Mouse (Mus musculus) midbrain, embryonic 11.5 days (tissue): Measurements from ENCODE around the gene Tvp23a. TPM values are rescaled to one million over a fixed set of nuclear protein-coding genes. Genes with fewer than 3 reads are reported as not detected.
A peak's percentile ranks its signal among the peaks of the same experiment; 100 is the strongest.

Source experiments
- ATAC-seq: fragments of 200-750 bp; cut with Nextera tagmentation; 2 replicates; pipeline ENCODE4 v1.8.0; 2017; ENCODE audit warnings: moderate TSS enrichment, moderate library complexity; ENCODE audit not compliant: low FRiP score
- DNase-seq: peaks from one replicate; pipeline ENCODE4 v3.0.0; 2015; ENCODE audit warnings: low spot score; ENCODE audit errors: missing footprints
- H3K27ac ChIP-seq: fragments of 300-500 bp; sonication (generic); 2 replicates; pipeline ENCODE4 v1.5.1; 2014; ENCODE audit warnings: low read depth, low read length
- H3K27me3 ChIP-seq: fragments of 300-500 bp; sonication (generic); 2 replicates; pipeline ENCODE4 v1.6.1; 2014; ENCODE audit warnings: mild to moderate bottlenecking, low read length, moderate library complexity, mixed read lengths; ENCODE audit not compliant: control insufficient read depth, insufficient read depth
- H3K36me3 ChIP-seq: fragments of 300-500 bp; sonication (generic); 2 replicates; pipeline ENCODE4 v1.6.1; 2014; ENCODE audit warnings: mild to moderate bottlenecking, low read length, moderate library complexity, mixed read lengths; ENCODE audit not compliant: control insufficient read depth, insufficient read depth
- H3K4me1 ChIP-seq: fragments of 300-500 bp; sonication (generic); 2 replicates; pipeline ENCODE4 v1.6.1; 2014; ENCODE audit warnings: low read length; ENCODE audit not compliant: control insufficient read depth, insufficient read depth
- H3K4me2 ChIP-seq: fragments of 300-500 bp; sonication (generic); 2 replicates; pipeline ENCODE4 v1.6.1; 2014; ENCODE audit warnings: mild to moderate bottlenecking, moderate library complexity
- H3K4me3 ChIP-seq: fragments of 300-500 bp; sonication (generic); 2 replicates; pipeline ENCODE4 v1.5.1; 2014; ENCODE audit warnings: low read depth, low read length
- H3K9ac ChIP-seq: fragments of 300-500 bp; sonication (generic); 2 replicates; pipeline ENCODE4 v1.6.1; 2014; ENCODE audit warnings: low read length
- H3K9me3 ChIP-seq: fragments of 300-500 bp; sonication (generic); 2 replicates; pipeline ENCODE4 v1.6.1; 2016; ENCODE audit warnings: low read length; ENCODE audit not compliant: control insufficient read depth
- WGBS: fragments of 180-500 bp; shearing (Covaris S2); extraction: QIAGEN DNeasy Blood & Tissue Kit; methylation state at CpG from one replicate; pipeline ENCODE4 v1.1.7; 2014; 5-methylcytosine and 5-hydroxymethylcytosine counted together
- polyA plus RNA-seq: library from polyadenylated mRNA; unstranded; fragments of >200 nt; fragmentation: Nextera tagmentation; extraction: Ambion mirVana; gene quantifications from 2 replicates; pipeline ENCODE4 v1.2.1, GENCODE M21; 2014

The Tvp23a gene
- 24.5 and 25.0 TPM in 2 replicates for polyA plus RNA-seq

DNA sequence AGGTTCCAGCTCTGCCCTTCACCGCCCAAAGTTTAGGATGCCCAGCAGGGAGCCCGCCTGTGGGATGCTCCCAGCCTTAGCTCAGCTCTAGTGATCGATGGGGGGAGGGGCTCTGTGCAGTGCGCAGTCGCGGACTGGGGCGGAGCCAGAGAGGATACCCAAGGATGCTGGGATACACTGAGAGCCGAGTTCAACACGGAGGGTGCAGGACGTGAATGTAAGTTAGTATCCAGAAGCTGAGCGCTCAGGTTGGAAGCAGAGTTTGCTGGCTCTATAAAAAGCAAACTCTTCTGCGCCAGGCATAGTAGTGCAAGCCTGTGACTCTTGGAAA is at the start of gene Tvp23a:
Gene Tvp23a, minus strand, starts transcription at position 99 of the 331 bp plus-strand sequence.
- Histone ChIP-seq H3K9ac (peak within 1 kb of the TSS; percentile 82), H3K4me1 (peaks cover 18% of the 10 kb centered on the region), H3K27me3 (no peaks in the 10 kb centered on the region), H3K4me2 (peak within 1 kb of the TSS; percentile 78), H3K36me3 (no peaks in the 10 kb centered on the region), H3K27ac (peak within 1 kb of the TSS; percentile 72), H3K4me3 (peak within 1 kb of the TSS; percentile 49), H3K9me3 (no peaks in the 10 kb centered on the region)
- ATAC-seq (peak; percentile 99), DNase-seq (peak; percentile 98)
- WGBS = under 1% methylated on average over 12 of the region's 12 CpGs

DNA sequence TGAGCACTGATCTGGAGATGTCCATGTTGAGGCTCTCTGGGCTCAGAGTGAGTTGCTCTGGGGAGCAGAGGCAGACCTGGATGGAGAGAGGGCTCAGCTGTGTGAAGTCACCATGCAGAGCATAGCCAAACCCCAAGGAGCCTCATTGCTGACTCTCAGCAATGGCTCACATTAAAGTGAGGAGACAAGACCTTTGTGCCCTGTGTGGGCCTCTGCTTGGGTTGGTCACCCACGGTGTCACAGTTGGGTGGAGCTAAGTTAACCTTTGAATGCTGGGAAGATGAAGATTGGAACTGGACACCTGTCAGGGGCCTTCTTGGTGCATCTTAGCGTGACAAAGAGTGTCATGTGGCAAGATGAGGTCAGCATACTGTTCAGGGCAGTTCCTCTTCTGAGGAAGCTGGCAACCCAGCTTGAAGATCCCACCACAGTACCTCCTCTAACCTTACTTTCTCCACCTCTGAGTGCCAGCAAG is 48.7 kb upstream of the Tvp23a start:
- H3K27ac ChIP-seq = no peak overlapping the region
- H3K4me3 ChIP-seq = no peak overlapping the region
- DNase-seq = no peak
- H3K9ac ChIP-seq = no peak overlapping the region
- WGBS = 68% methylated on average over 2 of the region's 2 CpGs
- H3K9me3 ChIP-seq = no peaks in the 10 kb centered on the region
- H3K36me3 ChIP-seq = no peaks in the 10 kb centered on the region
- H3K4me2 ChIP-seq = no peak overlapping the region
- ATAC-seq = no peak
- H3K4me1 ChIP-seq = no peaks in the 10 kb centered on the region
- H3K27me3 ChIP-seq = no peaks in the 10 kb centered on the region

DNA sequence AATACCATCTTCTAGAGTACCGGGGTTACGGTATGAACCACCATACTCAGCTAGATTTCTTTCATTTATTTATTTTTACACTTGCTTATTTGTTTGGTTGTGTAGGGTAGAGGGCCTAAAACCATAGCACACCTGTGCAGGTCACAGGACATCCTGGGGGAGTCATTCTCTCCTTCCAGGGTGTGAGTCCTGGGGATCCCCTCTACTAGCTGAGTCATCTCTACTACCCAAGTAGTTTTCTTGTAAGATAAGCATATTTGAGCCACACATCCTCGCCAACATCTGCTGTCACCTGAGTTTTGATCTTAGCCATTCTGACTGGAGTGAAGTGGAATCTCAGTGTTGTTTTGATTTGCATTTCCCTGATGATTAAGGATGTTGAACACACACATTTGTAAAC is 45.4 kb upstream of the Tvp23a start:
- Histone ChIP-seq H3K4me3 (no peak overlapping the region), H3K4me1 (0 out of 2 replicates have a peak, but pooled peaks cover 3% of the 10 kb centered on the region), H3K9me3 (no peaks in the 10 kb centered on the region), H3K36me3 (no peaks in the 10 kb centered on the region), H3K27ac (no peak overlapping the region), H3K27me3 (no peaks in the 10 kb centered on the region), H3K4me2 (no peak overlapping the region), H3K9ac (no peak overlapping the region)
- ATAC-seq (no peak), DNase-seq (no peak)
- WGBS = 80% methylated on average over 3 of the region's 3 CpGs

DNA sequence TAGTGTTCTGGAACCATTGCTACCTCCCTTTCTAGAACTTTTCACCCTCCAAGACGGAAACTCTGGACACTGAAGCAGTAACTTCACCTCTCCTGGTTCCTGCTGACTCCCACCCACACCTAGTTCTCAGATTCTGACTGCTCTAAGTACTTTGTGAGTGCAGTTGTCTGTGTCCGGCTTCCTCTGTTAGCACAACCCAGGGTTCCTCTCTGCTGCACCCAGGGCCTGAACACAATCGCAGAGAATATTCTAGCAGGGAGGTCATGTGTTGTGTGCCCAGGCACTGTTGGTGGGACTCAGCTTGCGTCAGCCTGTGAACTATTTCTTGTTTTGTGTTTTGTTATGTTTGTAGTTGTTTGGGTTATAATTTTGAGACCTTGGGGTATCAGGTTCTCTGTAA is 44.6 kb upstream of the Tvp23a start:
- no peaks in the 10 kb centered on the region for H3K27me3 ChIP-seq
- no peak overlapping the region for H3K4me3 ChIP-seq
- DNase-seq = no peak
- no peaks in the 10 kb centered on the region for H3K9me3 ChIP-seq
- H3K4me1 ChIP-seq = 0 out of 2 replicates have a peak, but pooled peaks cover 3% of the 10 kb centered on the region
- H3K27ac ChIP-seq = no peak overlapping the region
- no peaks in the 10 kb centered on the region for H3K36me3 ChIP-seq
- WGBS = 90% methylated on average over 4 of the region's 4 CpGs
- H3K4me2 ChIP-seq = no peak overlapping the region
- H3K9ac ChIP-seq = no peak overlapping the region
- no peak for ATAC-seq

DNA sequence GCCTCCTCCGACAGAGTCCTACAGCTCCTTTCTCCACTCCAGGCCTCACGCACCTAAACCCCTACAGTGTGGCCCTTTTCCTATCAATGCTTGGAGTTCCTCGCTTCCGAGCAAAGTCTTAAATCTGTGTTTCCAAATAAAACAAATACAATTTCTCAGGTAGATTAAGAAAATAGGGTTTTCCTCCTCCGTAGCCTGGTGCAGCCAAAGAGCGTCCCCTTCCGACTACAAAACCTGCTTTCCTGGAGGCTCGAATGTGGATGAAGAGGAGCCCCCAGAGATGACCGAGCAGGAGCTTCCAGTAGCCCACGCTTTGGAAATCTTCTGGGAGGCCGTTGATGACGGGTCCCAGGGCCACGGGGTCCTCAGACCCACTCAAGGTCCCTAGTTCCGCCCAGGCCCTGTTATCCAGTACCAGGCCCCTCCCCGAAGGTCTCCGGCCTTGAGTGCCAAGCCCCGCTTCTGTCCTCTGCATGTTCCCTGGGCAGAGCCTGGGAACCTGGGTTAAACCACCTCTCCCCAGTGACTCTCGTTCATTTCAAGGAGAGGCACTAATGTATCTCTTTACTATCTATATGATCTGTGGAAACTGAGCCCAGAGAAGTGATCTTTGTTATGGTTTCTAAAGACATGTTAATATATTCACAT is 43.5 kb upstream of the Tvp23a start:
- WGBS = 86% methylated on average over 18 of the region's 18 CpGs
- H3K4me2 ChIP-seq = no peak overlapping the region
- H3K27me3 ChIP-seq = no peaks in the 10 kb centered on the region
- 0 out of 2 replicates have a peak, but pooled peaks cover 3% of the 10 kb centered on the region for H3K4me1 ChIP-seq
- ATAC-seq (no peak), DNase-seq (no peak)
- no peak overlapping the region for H3K9ac ChIP-seq
- no peaks in the 10 kb centered on the region for H3K9me3 ChIP-seq
- no peaks in the 10 kb centered on the region for H3K36me3 ChIP-seq
- H3K4me3 ChIP-seq = no peak overlapping the region
- H3K27ac ChIP-seq = no peak overlapping the region

DNA sequence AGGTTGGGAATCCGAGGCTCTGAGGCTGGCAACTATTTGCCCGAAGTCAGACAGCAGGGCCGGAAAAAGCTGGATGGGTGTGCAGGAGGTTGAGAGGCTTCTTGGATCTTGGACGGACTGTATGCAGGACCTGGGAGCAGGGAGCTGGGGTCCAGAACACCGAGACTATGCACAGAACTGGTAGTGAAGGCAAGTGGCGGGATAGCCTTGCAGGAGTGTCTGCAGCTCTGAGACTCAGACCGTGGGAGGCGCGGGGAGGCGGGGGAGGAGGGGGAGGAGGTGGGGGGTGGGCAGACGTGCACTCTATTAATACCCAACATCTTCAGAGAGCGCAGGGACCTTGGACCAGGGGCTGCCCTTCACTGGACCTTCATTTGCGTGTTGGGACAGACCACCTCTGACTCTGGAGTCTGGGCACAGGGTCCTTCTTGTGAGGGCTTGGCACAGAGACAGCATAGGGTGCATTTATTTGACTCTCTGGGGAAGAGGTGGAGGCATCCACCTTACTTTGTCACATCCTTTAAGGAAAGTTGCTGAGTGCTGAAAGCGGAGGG is 42.8 kb upstream of the Tvp23a start:
- Histone ChIP-seq H3K36me3 (no peaks in the 10 kb centered on the region), H3K9ac (peak overlapping the region; percentile 33), H3K4me3 (0 out of 2 replicates have a peak overlapping the region, but pooled peaks have one; percentile 4)

DNA sequence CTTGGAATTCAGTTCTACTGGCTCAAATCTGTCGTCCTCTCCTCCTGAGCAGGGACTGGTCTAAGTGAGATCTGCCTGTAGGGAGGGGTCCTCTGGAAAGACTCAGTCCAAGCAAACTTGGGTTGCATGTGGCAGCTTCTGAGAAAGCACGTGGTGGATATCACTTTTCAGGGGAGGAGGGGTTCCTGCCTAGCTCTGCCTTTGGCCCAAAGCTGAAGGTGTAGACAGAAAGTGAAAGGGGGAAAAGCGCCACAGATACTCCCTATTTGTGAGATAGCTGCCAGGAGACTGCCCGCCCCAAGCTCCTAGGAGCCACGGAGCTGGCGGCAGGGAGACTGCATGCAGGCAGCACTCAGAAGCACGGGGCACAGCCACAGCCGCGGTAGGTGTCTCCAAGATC is 42.3 kb upstream of the Tvp23a start:
- Histone ChIP-seq H3K27ac (no peak overlapping the region), H3K27me3 (no peaks in the 10 kb centered on the region), H3K9ac (peak overlapping the region; percentile 33), H3K4me2 (peak overlapping the region; percentile 39), H3K9me3 (no peaks in the 10 kb centered on the region), H3K4me3 (0 out of 2 replicates have a peak overlapping the region, but pooled peaks have one; percentile 4), H3K36me3 (no peaks in the 10 kb centered on the region), H3K4me1 (0 out of 2 replicates have a peak, but pooled peaks cover 3% of the 10 kb centered on the region)
- ATAC-seq = no peak
- no peak for DNase-seq
- WGBS = 9% methylated on average over 9 of the region's 9 CpGs

More for the DNA sequence above, 42.8 kb upstream of the Tvp23a start:
- no peaks in the 10 kb centered on the region for H3K27me3 ChIP-seq
- peak overlapping the region; percentile 39 for H3K4me2 ChIP-seq
- 27% methylated on average over 10 of the region's 14 CpGs for WGBS
- ATAC-seq (no peak), DNase-seq (no peak)
- 0 out of 2 replicates have a peak, but pooled peaks cover 3% of the 10 kb centered on the region for H3K4me1 ChIP-seq
- no peaks in the 10 kb centered on the region for H3K9me3 ChIP-seq
- H3K27ac ChIP-seq = no peak overlapping the region

DNA sequence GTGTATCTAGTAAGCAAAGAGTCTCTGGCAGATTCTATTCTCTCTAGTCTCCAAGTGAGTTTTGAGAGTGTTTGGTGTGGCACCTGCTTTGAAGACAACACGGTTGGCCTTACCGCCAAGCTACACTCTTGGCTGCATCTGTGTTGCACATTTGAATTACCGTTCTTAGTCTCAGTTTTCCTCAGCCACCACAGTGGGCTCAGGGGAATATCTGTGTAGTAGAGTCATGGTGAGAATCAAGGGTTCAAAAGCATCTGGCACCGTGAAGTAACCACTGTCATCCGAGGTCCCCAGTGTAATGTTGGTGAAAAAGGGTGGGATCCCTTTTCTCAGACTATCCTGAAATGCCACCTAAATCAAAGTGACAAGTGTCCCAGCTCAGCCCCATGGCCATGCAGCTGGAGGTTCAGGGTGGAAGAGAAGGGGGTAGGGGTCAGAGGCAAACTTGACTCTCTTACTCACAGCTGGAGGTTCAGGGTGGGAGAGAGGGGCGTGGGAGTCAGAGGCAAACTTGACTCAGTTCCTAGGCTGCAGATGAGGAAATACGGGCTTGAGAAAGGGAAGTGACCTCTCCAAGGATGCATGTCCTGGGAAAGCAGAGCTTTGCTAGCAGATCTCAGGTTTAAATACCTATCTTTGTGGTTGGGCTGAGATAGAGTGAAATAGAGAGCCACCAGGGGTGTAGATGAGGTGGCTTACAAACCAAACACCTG is 41.8 kb upstream of the Tvp23a start:
- 94% methylated on average over 7 of the region's 7 CpGs for WGBS
- H3K27ac ChIP-seq = no peak overlapping the region
- H3K9ac ChIP-seq = no peak overlapping the region
- no peaks in the 10 kb centered on the region for H3K9me3 ChIP-seq
- H3K4me2 ChIP-seq = no peak overlapping the region
- H3K27me3 ChIP-seq = no peaks in the 10 kb centered on the region
- H3K4me3 ChIP-seq = no peak overlapping the region
- H3K36me3 ChIP-seq = no peaks in the 10 kb centered on the region
- ATAC-seq (no peak), DNase-seq (no peak)
- 0 out of 2 replicates have a peak, but pooled peaks cover 3% of the 10 kb centered on the region for H3K4me1 ChIP-seq
